Mouse (Mus musculus): ENCODE measurements around the gene Mfsd4b3. TPM values are rescaled to one million over a fixed set of nuclear protein-coding genes. Genes with fewer than 3 reads are reported as not detected.
A peak's percentile ranks its signal among the peaks of the same experiment; 100 is the strongest.
"Not testable (repeated sequence)": the region's sequence is repeated elsewhere in the genome, so short reads cannot be mapped to it uniquely, and the experiment has no call there.

Gene Mfsd4b3
- 0.05 and 0.07 TPM in 2 replicates for polyA plus RNA-seq (2012; rRNA removed)

DNA sequence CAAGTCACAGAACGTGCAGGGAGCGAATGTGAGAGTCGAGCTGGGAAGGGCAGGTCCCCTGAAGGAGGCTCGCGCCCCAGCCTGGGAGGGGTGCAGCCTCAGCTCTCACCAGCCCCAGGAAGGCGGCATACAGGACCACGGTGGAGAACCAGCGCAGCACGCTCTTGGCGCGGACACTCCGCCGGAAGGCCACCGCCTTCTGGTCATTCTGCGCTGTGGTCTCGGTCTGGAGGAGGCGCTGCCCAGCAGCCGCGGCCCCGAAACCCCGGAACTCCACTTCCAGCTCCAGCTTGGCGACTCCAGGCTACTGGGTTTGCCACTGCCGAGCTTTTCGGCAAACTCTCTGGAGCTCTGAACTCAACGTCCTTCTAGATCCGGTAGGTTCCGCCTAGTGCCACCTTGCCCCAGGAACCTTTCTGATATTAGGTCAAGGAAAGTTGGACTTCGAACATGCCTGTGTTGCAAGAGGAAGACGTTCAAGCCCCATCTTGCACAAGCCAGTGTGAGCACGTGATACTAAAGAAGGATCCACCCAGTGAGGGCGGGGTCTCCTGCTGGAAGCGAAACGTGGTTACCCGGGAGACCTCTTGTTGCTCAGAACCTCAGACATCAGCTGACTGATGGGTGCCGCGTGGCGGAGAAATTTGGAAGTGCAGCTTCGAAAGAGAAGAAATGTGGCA is at the start of gene Mfsd4b3:
Gene Mfsd4b3 (minus strand): TSS at position 393 of the 680 bp plus-strand sequence.
- TF ChIP-seq CTCF (IDR thresholded peaks at IDR 0.05; ENCODE audit: borderline replicate concordance, extremely low read depth, insufficient read depth, insufficient read length): peak; percentile 88
- TF ChIP-seq POLR2A (IDR thresholded peaks at IDR 0.05; ENCODE audit: borderline replicate concordance, extremely low read depth, insufficient read depth, insufficient read length, poor library complexity, severe bottlenecking): no peak
- DNase-seq (ENCODE audit: low read depth): peak; percentile 98

DNA sequence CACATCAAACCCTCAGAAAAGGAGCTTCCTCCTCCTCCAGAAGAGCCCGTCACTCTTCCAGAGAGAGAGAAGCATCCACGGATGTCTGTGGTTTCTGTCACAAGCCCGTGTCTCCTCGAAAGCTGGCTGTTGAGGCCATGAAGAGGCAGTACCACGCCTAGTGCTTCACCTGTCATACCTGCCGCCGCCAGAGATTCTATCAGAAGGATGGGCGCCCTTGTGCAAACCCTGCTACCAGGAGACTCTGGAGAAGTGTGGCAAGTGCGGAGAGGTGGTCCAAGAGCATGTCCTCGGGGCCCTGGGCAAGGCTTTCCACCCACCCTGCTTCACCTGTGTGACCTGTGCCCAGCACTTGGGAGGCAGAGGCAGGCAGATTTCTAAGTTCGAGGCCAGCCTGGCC is 49.6 kb upstream of the Mfsd4b3 start:
- TF ChIP-seq CTCF (IDR thresholded peaks at IDR 0.05; ENCODE audit: borderline replicate concordance, extremely low read depth, insufficient read depth, insufficient read length): no peak
- TF ChIP-seq POLR2A (IDR thresholded peaks at IDR 0.05; ENCODE audit: borderline replicate concordance, extremely low read depth, insufficient read depth, insufficient read length, poor library complexity, severe bottlenecking): no peak
- DNase-seq (ENCODE audit: low read depth): no peak

DNA sequence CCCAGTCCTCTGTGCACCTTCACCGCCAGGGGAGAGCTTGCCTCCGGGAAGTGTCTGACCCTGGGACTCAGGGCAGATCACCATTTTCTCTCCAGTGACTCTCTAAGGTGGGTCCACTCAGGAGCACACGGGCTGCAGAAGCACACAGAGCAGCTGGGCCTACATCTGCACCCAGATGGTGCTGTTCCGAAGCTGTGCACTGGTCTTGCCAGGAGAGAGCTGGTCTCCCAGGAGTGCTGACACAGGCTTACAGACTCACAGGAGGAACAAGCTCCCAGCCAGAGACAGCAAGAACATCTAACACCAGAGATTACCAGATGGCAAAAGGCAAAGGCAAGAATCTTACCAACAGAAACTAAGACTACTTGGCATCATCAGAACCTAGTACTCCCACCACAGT is 48.9 kb upstream of the Mfsd4b3 start:
- not testable (repeated sequence) for DNase-seq (ENCODE audit: low read depth)

DNA sequence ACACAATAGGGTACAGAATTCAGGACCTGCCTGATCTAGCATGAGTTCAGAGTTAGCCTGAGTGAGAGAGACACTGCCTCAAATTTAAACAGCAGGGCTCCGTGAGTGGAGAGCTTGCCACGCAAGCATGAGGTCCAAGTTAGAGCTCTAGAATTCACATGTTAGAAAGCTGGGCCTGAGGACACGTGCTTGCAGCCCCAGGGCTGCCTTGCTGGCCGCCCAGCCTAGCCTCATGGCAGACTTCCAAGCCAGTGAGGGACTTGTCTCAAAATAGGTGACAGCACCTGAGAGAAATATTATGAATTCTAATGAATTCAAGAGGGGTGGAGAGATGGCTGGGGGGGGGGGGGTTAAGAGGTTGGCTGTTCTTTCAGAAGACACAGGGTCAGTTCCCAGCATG is 48.0 kb upstream of the Mfsd4b3 start:
- DNase-seq (ENCODE audit: low read depth): no peak
- TF ChIP-seq POLR2A (IDR thresholded peaks at IDR 0.05; ENCODE audit: borderline replicate concordance, extremely low read depth, insufficient read depth, insufficient read length, poor library complexity, severe bottlenecking) (no peak), CTCF (IDR thresholded peaks at IDR 0.05; ENCODE audit: borderline replicate concordance, extremely low read depth, insufficient read depth, insufficient read length) (no peak)

DNA sequence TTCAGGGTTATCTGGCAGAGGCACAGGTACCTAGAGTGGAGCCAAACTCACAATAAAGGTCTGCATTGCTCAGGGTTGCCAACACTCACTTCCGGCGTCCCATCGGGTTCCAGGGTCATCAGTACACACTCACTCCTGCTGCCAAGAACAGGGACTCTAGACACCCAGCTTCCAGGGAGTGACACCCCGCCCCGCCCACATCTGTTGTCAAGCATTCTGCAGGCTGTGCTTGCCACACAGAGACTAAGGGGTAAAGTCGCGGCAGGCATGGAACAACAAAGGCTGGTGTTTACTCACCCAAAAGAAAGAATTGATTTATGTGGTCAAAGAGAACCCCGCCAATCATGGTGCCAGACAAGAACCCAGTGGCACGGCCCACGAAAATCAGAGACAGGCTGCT is 47.0 kb upstream of the Mfsd4b3 start:
- DNase-seq (ENCODE audit: low read depth): peak; percentile 42
- no peak for TF ChIP-seq POLR2A (IDR thresholded peaks at IDR 0.05; ENCODE audit: borderline replicate concordance, extremely low read depth, insufficient read depth, insufficient read length, poor library complexity, severe bottlenecking)
- no peak for TF ChIP-seq CTCF (IDR thresholded peaks at IDR 0.05; ENCODE audit: borderline replicate concordance, extremely low read depth, insufficient read depth, insufficient read length)

DNA sequence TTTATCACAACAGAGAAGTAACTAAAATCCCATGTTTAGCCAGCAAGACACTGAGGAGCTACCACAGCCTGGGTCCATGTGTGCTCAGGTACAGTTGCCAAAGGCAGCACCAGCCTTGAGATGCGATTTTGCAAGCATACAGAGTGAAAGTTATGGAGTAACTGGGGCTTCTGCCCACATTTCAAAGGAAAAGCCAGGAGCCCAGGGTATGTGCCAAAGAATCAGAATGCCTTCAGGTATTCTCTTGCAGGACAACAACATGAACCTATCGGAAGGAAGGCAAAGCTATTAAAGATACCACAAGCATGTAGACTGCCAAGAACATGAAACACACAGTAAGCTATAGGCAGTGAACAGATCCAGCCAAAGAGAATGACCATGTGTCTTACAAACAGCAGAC is 40.8 kb upstream of the Mfsd4b3 start:
- no peak for TF ChIP-seq POLR2A (IDR thresholded peaks at IDR 0.05; ENCODE audit: borderline replicate concordance, extremely low read depth, insufficient read depth, insufficient read length, poor library complexity, severe bottlenecking)
- no peak for TF ChIP-seq CTCF (IDR thresholded peaks at IDR 0.05; ENCODE audit: borderline replicate concordance, extremely low read depth, insufficient read depth, insufficient read length)

DNA sequence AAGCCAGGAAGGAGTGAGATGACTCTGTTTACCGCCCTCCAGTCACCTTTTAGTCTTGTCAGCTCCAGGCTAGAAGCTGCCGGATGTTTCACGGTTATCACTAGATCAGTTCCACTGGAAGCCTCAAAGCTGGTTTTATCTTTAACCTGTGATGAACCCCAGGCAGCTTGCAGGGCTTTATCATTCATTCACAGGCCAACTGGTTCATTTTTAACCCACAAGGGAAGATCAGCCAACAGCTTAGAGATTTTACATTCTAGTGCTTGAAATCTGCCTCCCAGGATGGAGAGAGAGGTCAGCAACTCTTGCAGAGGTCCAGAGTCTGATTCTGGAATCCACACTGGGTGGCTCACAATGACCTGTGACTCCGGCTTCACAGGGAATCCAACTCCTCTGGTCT is 31.2 kb upstream of the Mfsd4b3 start:
- TF ChIP-seq CTCF (IDR thresholded peaks at IDR 0.05; ENCODE audit: borderline replicate concordance, extremely low read depth, insufficient read depth, insufficient read length): no peak
- TF ChIP-seq POLR2A (IDR thresholded peaks at IDR 0.05; ENCODE audit: borderline replicate concordance, extremely low read depth, insufficient read depth, insufficient read length, poor library complexity, severe bottlenecking): no peak
- DNase-seq (ENCODE audit: low read depth): no peak

More for the DNA sequence above, 40.8 kb upstream of the Mfsd4b3 start:
- no peak for DNase-seq (ENCODE audit: low read depth)

DNA sequence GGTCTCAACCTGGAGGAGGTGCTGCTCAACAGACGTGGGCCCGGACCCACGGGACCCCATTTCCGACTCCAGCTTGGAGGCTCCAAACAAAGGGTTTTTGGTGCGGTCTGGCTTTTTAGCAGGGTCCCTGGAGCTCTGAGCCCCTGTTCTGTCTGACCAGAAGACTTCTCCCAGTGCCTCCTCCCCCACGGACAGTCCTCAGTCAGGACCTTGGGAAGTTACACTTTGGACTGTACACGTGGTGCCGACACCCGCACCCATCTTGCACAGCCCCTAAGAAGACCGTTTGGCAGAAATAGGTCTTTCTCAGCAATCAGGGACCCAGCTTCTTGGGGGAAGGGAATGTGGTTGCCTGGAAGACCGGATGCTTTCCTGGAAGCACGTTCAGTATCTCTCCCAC is 26.5 kb upstream of the Mfsd4b3 start, which contains the start of gene Mfsd4b5:
Gene Mfsd4b5 (minus strand): TSS at position 181 of the 400 bp plus-strand sequence.
- TF ChIP-seq POLR2A (IDR thresholded peaks at IDR 0.05; ENCODE audit: borderline replicate concordance, extremely low read depth, insufficient read depth, insufficient read length, poor library complexity, severe bottlenecking) (no peak), CTCF (IDR thresholded peaks at IDR 0.05; ENCODE audit: borderline replicate concordance, extremely low read depth, insufficient read depth, insufficient read length) (no peak)
- DNase-seq (ENCODE audit: low read depth): no peak

DNA sequence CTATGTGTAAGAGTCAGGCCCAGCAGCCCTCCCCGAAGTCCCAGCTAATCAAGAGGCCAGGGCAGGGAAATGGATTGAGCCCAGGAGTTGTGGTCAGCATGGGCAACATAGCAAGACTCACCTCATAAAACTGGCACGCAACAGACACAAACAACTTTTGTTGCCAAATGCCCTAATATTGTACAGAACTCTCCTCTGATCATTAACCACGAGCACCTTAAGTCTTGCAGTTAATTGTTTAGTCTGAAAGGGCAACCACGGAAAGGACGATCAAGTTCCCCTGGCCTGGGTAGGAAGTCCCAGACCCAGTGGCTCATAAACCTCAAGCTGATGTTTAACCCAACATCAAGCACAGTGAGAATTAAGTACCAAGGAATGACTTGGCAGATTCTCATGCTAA is 22.7 kb upstream of the Mfsd4b3 start:
- TF ChIP-seq CTCF (IDR thresholded peaks at IDR 0.05; ENCODE audit: borderline replicate concordance, extremely low read depth, insufficient read depth, insufficient read length) (no peak), POLR2A (IDR thresholded peaks at IDR 0.05; ENCODE audit: borderline replicate concordance, extremely low read depth, insufficient read depth, insufficient read length, poor library complexity, severe bottlenecking) (no peak)
- DNase-seq (ENCODE audit: low read depth): no peak

DNA sequence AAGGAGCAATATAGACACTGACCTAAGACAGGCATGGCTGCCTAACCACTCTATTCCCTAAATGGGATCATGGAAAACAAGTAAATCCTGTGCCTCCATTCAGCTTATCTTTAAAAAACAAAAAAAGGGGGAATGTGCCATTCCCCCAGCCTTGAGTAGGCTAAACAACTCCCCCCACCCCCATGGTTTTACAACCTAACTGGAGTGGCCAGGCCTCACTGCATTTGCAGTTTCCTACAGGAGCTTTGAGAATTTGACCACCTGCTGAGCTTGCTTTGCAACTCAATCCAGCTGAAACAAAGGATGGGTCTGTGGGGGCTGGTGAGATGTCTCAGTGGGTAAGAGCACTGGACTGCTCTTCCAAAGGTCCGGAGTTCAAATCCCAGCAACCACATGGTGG is 18.3 kb upstream of the Mfsd4b3 start:
- TF ChIP-seq POLR2A (IDR thresholded peaks at IDR 0.05; ENCODE audit: borderline replicate concordance, extremely low read depth, insufficient read depth, insufficient read length, poor library complexity, severe bottlenecking) (no peak), CTCF (IDR thresholded peaks at IDR 0.05; ENCODE audit: borderline replicate concordance, extremely low read depth, insufficient read depth, insufficient read length) (no peak)
- DNase-seq (ENCODE audit: low read depth): no peak

DNA sequence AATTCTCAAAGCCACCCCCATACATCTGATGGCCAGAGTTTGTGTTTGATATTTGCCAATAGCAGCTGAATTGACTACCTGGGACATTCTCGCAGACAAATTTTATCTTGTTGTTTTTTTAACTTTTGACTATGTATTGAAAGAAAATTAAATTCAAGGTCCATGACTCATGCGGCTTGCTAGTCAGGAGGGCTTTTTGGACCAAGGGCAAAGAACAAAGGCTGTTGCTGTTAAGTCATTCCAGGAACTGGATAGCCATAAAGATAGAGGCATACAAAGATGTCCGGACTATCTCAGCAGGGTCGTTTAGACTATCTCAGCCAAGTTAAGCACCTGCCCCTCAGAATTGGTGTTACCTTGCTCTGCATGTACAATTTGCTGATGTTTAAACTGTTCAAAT is 17.4 kb upstream of the Mfsd4b3 start:
- no peak for DNase-seq (ENCODE audit: low read depth)
- TF ChIP-seq CTCF (IDR thresholded peaks at IDR 0.05; ENCODE audit: borderline replicate concordance, extremely low read depth, insufficient read depth, insufficient read length): no peak
- no peak for TF ChIP-seq POLR2A (IDR thresholded peaks at IDR 0.05; ENCODE audit: borderline replicate concordance, extremely low read depth, insufficient read depth, insufficient read length, poor library complexity, severe bottlenecking)

DNA sequence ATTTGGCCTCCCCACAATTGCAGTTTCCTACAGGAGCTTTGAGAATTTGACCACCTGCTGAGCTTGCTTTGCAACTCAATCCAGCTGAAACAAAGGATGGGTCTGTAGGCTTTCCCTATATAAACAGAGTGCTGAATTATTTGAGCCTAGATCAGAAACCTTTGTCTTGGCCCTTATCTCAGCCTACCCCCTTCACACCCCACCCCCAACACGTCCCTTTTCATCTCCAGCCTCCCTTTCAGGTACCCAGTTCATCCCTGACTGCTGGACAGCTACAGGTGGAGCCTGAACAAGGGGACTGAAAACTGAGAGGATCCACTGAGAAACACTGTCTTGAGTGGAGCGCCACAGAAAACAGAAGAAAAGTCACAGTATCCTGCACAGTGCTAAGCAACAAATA is 15.8 kb upstream of the Mfsd4b3 start:
- no peak for TF ChIP-seq POLR2A (IDR thresholded peaks at IDR 0.05; ENCODE audit: borderline replicate concordance, extremely low read depth, insufficient read depth, insufficient read length, poor library complexity, severe bottlenecking)
- TF ChIP-seq CTCF (IDR thresholded peaks at IDR 0.05; ENCODE audit: borderline replicate concordance, extremely low read depth, insufficient read depth, insufficient read length): no peak
- DNase-seq (ENCODE audit: low read depth): no peak

Measured in brain, embryonic 14.5 days (tissue).